Comparison of ENCODE assay signal across 28 mouse cellular contexts in the genomic region with DNA sequence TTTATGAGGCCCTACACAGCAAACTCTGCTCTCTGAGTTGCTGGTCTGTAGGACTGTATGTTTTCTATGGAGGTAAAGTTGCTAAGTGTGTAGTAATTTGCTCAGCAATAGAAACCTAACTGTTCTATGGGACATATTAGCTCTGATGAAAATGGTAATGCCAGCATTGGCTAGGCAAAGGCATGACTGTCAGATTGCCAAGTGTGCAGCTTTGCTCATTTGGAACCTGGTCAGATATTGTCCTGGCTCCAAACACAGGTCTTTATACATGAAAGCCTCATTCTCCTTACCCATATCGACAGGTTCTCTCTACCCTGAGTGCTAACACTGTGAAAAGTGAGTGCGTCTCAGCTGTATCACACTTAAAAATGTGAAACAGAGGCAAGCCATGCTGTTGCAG.
DNase-seq lines count a peak whose midpoint lies in the region; ATAC-seq and TF ChIP-seq lines count a peak whose summit lies in the region.
"Had no signal": no experiment of that assay in that cellular context is flagged by ENCODE, and none has a peak within 500 bp of the region (broad histone marks: within the 10 kb centered on the region; RNA-seq: fewer than 3 reads in every experiment).

No protein-coding gene starts in this region.

- peak; percentile 31 for DNase-seq in forebrain, embryonic 14.5 days (ENCODE audit: low spot score)
- DNase-seq in midbrain, postnatal 0 days (ENCODE audit: low spot score), result peak; percentile 44
- DNase-seq in midbrain, embryonic 14.5 days, result no peak
- DNase-seq in cerebellum, adult 9-10 months, result peak; percentile 17
- peak; percentile 33 to 43 for DNase-seq in cerebellum, postnatal 36 days
- DNase-seq in lung, postnatal 10 days, result no peak
- DNase-seq in liver, postnatal 0 days, result no peak
- DNase-seq: B cell, adult 2 months; gastrocnemius, adult 2 months; gastrocnemius, postnatal 36 days; heart, adult 18-20 months; kidney, adult 18-20 months; kidney, postnatal 25 days; lung, postnatal 36 days; right cerebral cortex, adult 18-20 months; spleen, adult 18-20 months; thymus, postnatal 14 days had no signal

- no peaks in the 10 kb centered on the region for H3K27me3 ChIP-seq in forebrain, embryonic 14.5 days (replicated peaks; ENCODE audit: control insufficient read depth, insufficient read depth, low read length)
- no peaks in the 10 kb centered on the region for H3K27me3 ChIP-seq in forebrain, embryonic 16.5 days (replicated peaks; ENCODE audit: control insufficient read depth, insufficient read depth, low read length)
- H3K27me3 ChIP-seq in midbrain, postnatal 0 days (ENCODE audit: insufficient read depth, low read length), result no peaks in the 10 kb centered on the region
- no peaks in the 10 kb centered on the region for H3K27me3 ChIP-seq in midbrain, embryonic 14.5 days (ENCODE audit: control insufficient read depth, insufficient read depth, low read length)
- H3K27me3 ChIP-seq in liver, postnatal 0 days (ENCODE audit: insufficient read depth, low read length), result no peaks in the 10 kb centered on the region
- H3K27me3 ChIP-seq: embryonic facial prominence, embryonic 15.5 days; forebrain, embryonic 12.5 days; hindbrain, embryonic 15.5 days; kidney, embryonic 15.5 days; liver, embryonic 15.5 days; lung, embryonic 15.5 days; midbrain, embryonic 12.5 days had no signal

- no peaks in the 10 kb centered on the region for H3K36me3 ChIP-seq in forebrain, embryonic 14.5 days (ENCODE audit: control insufficient read depth, insufficient read depth, low read length)
- no peaks in the 10 kb centered on the region for H3K36me3 ChIP-seq in forebrain, embryonic 16.5 days (ENCODE audit: control insufficient read depth, insufficient read depth)
- no peaks in the 10 kb centered on the region for H3K36me3 ChIP-seq in midbrain, postnatal 0 days (ENCODE audit: insufficient read depth, low read length)
- H3K36me3 ChIP-seq in midbrain, embryonic 14.5 days (ENCODE audit: control insufficient read depth, insufficient read depth, low read length), result no peaks in the 10 kb centered on the region
- H3K36me3 ChIP-seq in liver, postnatal 0 days (replicated peaks; ENCODE audit: insufficient read depth, low read length), result no peaks in the 10 kb centered on the region
- H3K36me3 ChIP-seq: embryonic facial prominence, embryonic 10.5 days; embryonic facial prominence, embryonic 15.5 days; forebrain, embryonic 12.5 days; hindbrain, embryonic 15.5 days; kidney, embryonic 15.5 days; liver, embryonic 15.5 days; lung, embryonic 15.5 days; midbrain, embryonic 12.5 days had no signal

- H3K27ac ChIP-seq in forebrain, embryonic 14.5 days (ENCODE audit: low read depth, low read length), result no peak overlapping the region
- H3K27ac ChIP-seq in forebrain, embryonic 16.5 days (ENCODE audit: low read length), result no peak overlapping the region
- no peak overlapping the region for H3K27ac ChIP-seq in midbrain, postnatal 0 days (ENCODE audit: low read depth, low read length)
- no peak overlapping the region for H3K27ac ChIP-seq in midbrain, embryonic 14.5 days (replicated peaks; ENCODE audit: low read depth, low read length)
- H3K27ac ChIP-seq in liver, postnatal 0 days (ENCODE audit: low read depth), result no peak overlapping the region
- H3K27ac ChIP-seq: embryonic facial prominence, embryonic 10.5 days; embryonic facial prominence, embryonic 15.5 days; forebrain, embryonic 12.5 days; gastrocnemius, adult 2 months; hindbrain, embryonic 15.5 days; kidney, embryonic 15.5 days; layer of hippocampus, adult 2 months; liver, embryonic 15.5 days; lung, embryonic 15.5 days; midbrain, embryonic 12.5 days had no signal

- H3K9ac ChIP-seq in forebrain, embryonic 14.5 days (ENCODE audit: low read length), result no peak overlapping the region
- H3K9ac ChIP-seq in forebrain, embryonic 16.5 days (replicated peaks; ENCODE audit: low read depth, low read length), result no peak overlapping the region
- H3K9ac ChIP-seq in midbrain, postnatal 0 days (replicated peaks; ENCODE audit: low read length, poor library complexity, severe bottlenecking), result no peak overlapping the region
- H3K9ac ChIP-seq in midbrain, embryonic 14.5 days (replicated peaks; ENCODE audit: low read length), result no peak overlapping the region
- no peak overlapping the region for H3K9ac ChIP-seq in liver, postnatal 0 days (replicated peaks)
- H3K9ac ChIP-seq: embryonic facial prominence, embryonic 15.5 days; forebrain, embryonic 12.5 days; hindbrain, embryonic 15.5 days; kidney, embryonic 15.5 days; liver, embryonic 15.5 days; lung, embryonic 15.5 days; midbrain, embryonic 12.5 days had no signal

- H3K4me2 ChIP-seq in forebrain, embryonic 14.5 days (ENCODE audit: low read length), result no peak overlapping the region
- H3K4me2 ChIP-seq in forebrain, embryonic 16.5 days (ENCODE audit: low read length), result no peak overlapping the region
- H3K4me2 ChIP-seq in midbrain, postnatal 0 days (ENCODE audit: low read depth, low read length, poor library complexity, severe bottlenecking), result no peak overlapping the region
- H3K4me2 ChIP-seq in midbrain, embryonic 14.5 days (ENCODE audit: low read length), result no peak overlapping the region
- H3K4me2 ChIP-seq in liver, postnatal 0 days (ENCODE audit: low read depth, low read length), result no peak overlapping the region
- H3K4me2 ChIP-seq: embryonic facial prominence, embryonic 15.5 days; forebrain, embryonic 12.5 days; heart, embryonic 11.5 days; hindbrain, embryonic 15.5 days; kidney, embryonic 15.5 days; liver, embryonic 15.5 days; lung, embryonic 15.5 days; midbrain, embryonic 12.5 days had no signal

- no peaks in the 10 kb centered on the region for H3K9me3 ChIP-seq in forebrain, embryonic 14.5 days (replicated peaks; ENCODE audit: control insufficient read depth, low read length)
- H3K9me3 ChIP-seq in forebrain, embryonic 16.5 days (ENCODE audit: control insufficient read depth, low read length), result no peaks in the 10 kb centered on the region
- H3K9me3 ChIP-seq in midbrain, postnatal 0 days (ENCODE audit: low read length), result no peaks in the 10 kb centered on the region
- no peaks in the 10 kb centered on the region for H3K9me3 ChIP-seq in midbrain, embryonic 14.5 days (ENCODE audit: control insufficient read depth, low read length)
- H3K9me3 ChIP-seq in liver, postnatal 0 days (ENCODE audit: low read length), result no peaks in the 10 kb centered on the region
- H3K9me3 ChIP-seq: embryonic facial prominence, embryonic 10.5 days; embryonic facial prominence, embryonic 15.5 days; forebrain, embryonic 12.5 days; hindbrain, embryonic 15.5 days; kidney, embryonic 15.5 days; liver, embryonic 15.5 days; lung, embryonic 15.5 days; midbrain, embryonic 12.5 days had no signal

- TF ChIP-seq CTCF in midbrain, postnatal 0 days (IDR thresholded peaks at IDR 0.05), result no peak
- no peak for TF ChIP-seq CTCF in liver, postnatal 0 days (IDR thresholded peaks at IDR 0.05; ENCODE audit: low read depth)

- no peaks in the 10 kb centered on the region for H3K4me1 ChIP-seq in forebrain, embryonic 14.5 days (ENCODE audit: control insufficient read depth, insufficient read depth, low read length)
- H3K4me1 ChIP-seq in forebrain, embryonic 16.5 days (replicated peaks; ENCODE audit: control insufficient read depth, insufficient read depth, low read length), result no peaks in the 10 kb centered on the region
- no peaks in the 10 kb centered on the region for H3K4me1 ChIP-seq in midbrain, postnatal 0 days (ENCODE audit: insufficient read depth, low read length)
- no peaks in the 10 kb centered on the region for H3K4me1 ChIP-seq in midbrain, embryonic 14.5 days (ENCODE audit: control insufficient read depth, insufficient read depth, low read length)
- no peaks in the 10 kb centered on the region for H3K4me1 ChIP-seq in liver, postnatal 0 days (ENCODE audit: insufficient read depth)
- H3K4me1 ChIP-seq: embryonic facial prominence, embryonic 10.5 days; embryonic facial prominence, embryonic 15.5 days; forebrain, embryonic 12.5 days; hindbrain, embryonic 15.5 days; kidney, embryonic 15.5 days; liver, embryonic 15.5 days; lung, embryonic 15.5 days; midbrain, embryonic 12.5 days had no signal

- no peak for ATAC-seq in forebrain, embryonic 14.5 days
- no peak for ATAC-seq in forebrain, embryonic 16.5 days
- no peak for ATAC-seq in midbrain, postnatal 0 days (ENCODE audit: low FRiP score)
- ATAC-seq in midbrain, embryonic 14.5 days (ENCODE audit: low FRiP score, low TSS enrichment), result no peak
- ATAC-seq in liver, postnatal 0 days, result no peak

- H3K4me3 ChIP-seq in forebrain, embryonic 14.5 days (ENCODE audit: low read depth, low read length), result no peak overlapping the region
- H3K4me3 ChIP-seq in forebrain, embryonic 16.5 days (replicated peaks; ENCODE audit: low read length), result no peak overlapping the region
- H3K4me3 ChIP-seq in midbrain, postnatal 0 days (ENCODE audit: low read depth, low read length), result no peak overlapping the region
- H3K4me3 ChIP-seq in midbrain, embryonic 14.5 days (replicated peaks; ENCODE audit: low read depth, low read length), result no peak overlapping the region
- no peak overlapping the region for H3K4me3 ChIP-seq in liver, postnatal 0 days (ENCODE audit: low read depth, low read length)
- H3K4me3 ChIP-seq: embryonic facial prominence, embryonic 10.5 days; embryonic facial prominence, embryonic 15.5 days; forebrain, embryonic 12.5 days; gastrocnemius, adult 2 months; hindbrain, embryonic 15.5 days; kidney, embryonic 15.5 days; layer of hippocampus, adult 2 months; liver, embryonic 15.5 days; lung, embryonic 15.5 days; midbrain, embryonic 12.5 days had no signal

- no peak for TF ChIP-seq EP300 in liver, postnatal 0 days (IDR thresholded peaks at IDR 0.05; ENCODE audit: low read depth)

- 69% methylated on average over 2 of the region's 2 CpGs for WGBS in forebrain, embryonic 14.5 days
- 61% methylated on average over 2 of the region's 2 CpGs for WGBS in forebrain, embryonic 16.5 days
- WGBS in midbrain, postnatal 0 days, result 74% methylated on average over 2 of the region's 2 CpGs
- WGBS in midbrain, embryonic 14.5 days, result 92% methylated on average over 2 of the region's 2 CpGs
- WGBS in liver, postnatal 0 days (ENCODE audit: insufficient replicate concordance), result 73% methylated on average over 2 of the region's 2 CpGs

Comparison
In these comparisons a context has a peak if more than half of its experiments do, and no peak if none do; other contexts are left out.
1. DNase-seq: peak in forebrain, embryonic 14.5 days (single experiment), midbrain, postnatal 0 days (single experiment), cerebellum, adult 9-10 months (single experiment) and cerebellum, postnatal 36 days (2 of 2); none in midbrain, embryonic 14.5 days (single experiment), lung, postnatal 10 days (single experiment) and liver, postnatal 0 days (single experiment).